Mouse (Mus musculus) urinary bladder, adult 18-20 months (tissue): ENCODE measurements around the gene Adcy4.

ENCODE experiments used
- DNase-seq, 2 experiments: peaks; one replicate each; pipeline ENCODE4 v3.0.0; 2022; ENCODE audit warnings: low spot score in 2 of 2, mixed read lengths in 2 of 2

Adcy4 gene

GRCm38 (mm10) chr14:55788256-55789050 lies 4.6 kb upstream of the Adcy4 start, which contains the start of gene Ripk3:
Gene Ripk3, minus strand, starts transcription at chr14:55788865.
- DNase-seq = peak in 1 of 2 experiments; percentile 45

- DNase-seq = no peak
Observed at GRCm38 (mm10) chr14:55787731-55788130, 3.8 kb upstream of the Adcy4 start.

- DNase-seq = no peak
Observed at GRCm38 (mm10) chr14:55785195-55785594, 1.3 kb upstream of the Adcy4 start.

GRCm38 (mm10) chr14:55783171-55783957 lies 531 bp downstream of the Adcy4 start:
- DNase-seq = no peak

- no peak for DNase-seq
Observed at GRCm38 (mm10) chr14:55782361-55782960, 1.4 kb downstream of the Adcy4 start.

GRCm38 (mm10) chr14:55781310-55781709 lies 2.6 kb downstream of the Adcy4 start:
- DNase-seq = peak; percentile 29 to 60

GRCm38 (mm10) chr14:55780736-55781135 lies 3.2 kb downstream of the Adcy4 start:
- no peak for DNase-seq

- DNase-seq = no peak
Observed at GRCm38 (mm10) chr14:55779656-55780055, 4.2 kb downstream of the Adcy4 start.

- DNase-seq = no peak
Observed at GRCm38 (mm10) chr14:55778686-55779085, 5.2 kb downstream of the Adcy4 start.

- DNase-seq = no peak
Observed at GRCm38 (mm10) chr14:55777806-55778205, 6.1 kb downstream of the Adcy4 start.

GRCm38 (mm10) chr14:55777176-55777575 lies 6.7 kb downstream of the Adcy4 start:
- DNase-seq = no peak

- DNase-seq = no peak
Observed at GRCm38 (mm10) chr14:55776711-55777110, 7.2 kb downstream of the Adcy4 start.

- no peak for DNase-seq
Observed at GRCm38 (mm10) chr14:55769087-55769703, 14.7 kb downstream of the Adcy4 start.

- no peak for DNase-seq
Observed at GRCm38 (mm10) chr14:55768555-55768954, 15.3 kb downstream of the Adcy4 start.

GRCm38 (mm10) chr14:55767519-55768414 lies 16.1 kb downstream of the Adcy4 start:
- peak; percentile 45 to 57 for DNase-seq

GRCm38 (mm10) chr14:55765696-55766095 lies 18.2 kb downstream of the Adcy4 start, which contains the start of gene Ltb4r1:
Gene Ltb4r1, plus strand, starts transcription at chr14:55765962.
- DNase-seq = no peak

GRCm38 (mm10) chr14:55763166-55763565 lies 20.7 kb downstream of the Adcy4 start:
- no peak for DNase-seq

GRCm38 (mm10) chr14:55762001-55762821 lies 21.7 kb downstream of the Adcy4 start:
- DNase-seq = no peak

- DNase-seq = no peak
Observed at GRCm38 (mm10) chr14:55761163-55761562, 22.7 kb downstream of the Adcy4 start, which contains the start of gene Ltb4r2. Gene Ltb4r2, plus strand, starts transcription at chr14:55761428.

GRCm38 (mm10) chr14:55760156-55760555 lies 23.7 kb downstream of the Adcy4 start:
- DNase-seq = peak; percentile 63 to 80
